Mouse (Mus musculus) CH12.LX (cell line): Measurements from ENCODE around the gene Dpf3. TPM values are rescaled to one million over a fixed set of nuclear protein-coding genes. Genes with fewer than 3 reads are reported as not detected.

ENCODE experiments used
- DNase-seq: peaks from one replicate; pipeline ENCODE4 v3.0.0-alpha.2; 2013; ENCODE audit errors: extremely low read depth
- H3K27ac ChIP-seq: 2 replicates; pipeline ENCODE4 v1.5.1; 2012; ENCODE audit warnings: low read depth, mild to moderate bottlenecking, control low read depth, moderate library complexity; ENCODE audit not compliant: insufficient read depth
- H3K27me3 ChIP-seq: replicated peaks from 2 replicates; pipeline ENCODE3; 2012; ENCODE audit warnings: inconsistent platforms
- H3K36me3 ChIP-seq, 2 experiments: replicated peaks in 1 of 2; 2 replicates each; pipeline versions ENCODE3 to v1.6.1; 2012; ENCODE audit warnings: inconsistent platforms in 1 of 2, low read length in 1 of 2, mild to moderate bottlenecking in 1 of 2, mixed read lengths in 1 of 2, moderate library complexity in 1 of 2; ENCODE audit not compliant: control insufficient read depth in 1 of 2, insufficient read depth in 1 of 2
- H3K4me1 ChIP-seq, 2 experiments: 2 replicates each; pipeline ENCODE4 v1.6.1; 2012; ENCODE audit warnings: inconsistent platforms in 1 of 2, moderate library complexity in 1 of 2; ENCODE audit not compliant: insufficient read depth in 2 of 2, control insufficient read depth in 1 of 2
- H3K4me2 ChIP-seq: 2 replicates; pipeline ENCODE4 v1.6.1; 2012; ENCODE audit warnings: low read depth, mild to moderate bottlenecking, control low read depth; ENCODE audit not compliant: poor library complexity, insufficient read depth, severe bottlenecking
- H3K4me3 ChIP-seq, 3 experiments: fragments of 150-350 bp in 1 of 3; sonication (generic) in 1 of 3; replicated peaks in 1 of 3; 2 replicates each; pipeline versions ENCODE3 to v1.5.1; 2011 to 2012; ENCODE audit warnings: low read depth in 2 of 3, low read length in 2 of 3, mild to moderate bottlenecking in 2 of 3, moderate library complexity in 2 of 3, control low read depth in 1 of 3, improper control_type of control experiment in 1 of 3, inconsistent platforms in 1 of 3, mixed read lengths in 1 of 3; ENCODE audit not compliant: poor library complexity in 1 of 3
- H3K79me2 ChIP-seq: replicated peaks from 2 replicates; pipeline ENCODE4 v1.6.1; 2012; ENCODE audit warnings: mild to moderate bottlenecking, moderate library complexity; ENCODE audit not compliant: control insufficient read depth, poor library complexity, insufficient read depth, severe bottlenecking; ENCODE audit errors: extremely low read depth
- H3K9ac ChIP-seq: 2 replicates; pipeline ENCODE4 v1.6.1; 2012; ENCODE audit warnings: low read depth, mild to moderate bottlenecking, control low read depth, moderate library complexity; ENCODE audit not compliant: insufficient read depth
- H3K9me3 ChIP-seq: replicated peaks from 2 replicates; pipeline ENCODE3; 2012; ENCODE audit warnings: low read length, inconsistent platforms, mixed read lengths
- BHLHE40 ChIP-seq: IDR thresholded peaks from 2 replicates; pipeline ENCODE4 v1.6.1; 2011; ENCODE audit warnings: mild to moderate bottlenecking, low read depth, low read length, improper control_type of control experiment
- CHD1 ChIP-seq: IDR thresholded peaks from 2 replicates; pipeline ENCODE4 v1.6.1; 2012; ENCODE audit warnings: low read depth, low read length, improper control_type of control experiment, inconsistent platforms
- CTCF ChIP-seq, 2 experiments: IDR thresholded peaks in 1 of 2; conservative IDR thresholded peaks in 1 of 2; 2 replicates each; pipeline ENCODE4 v1.5.1; 2011 to 2012; ENCODE audit warnings: low read depth in 2 of 2, low read length in 2 of 2, improper control_type of control experiment in 1 of 2, inconsistent platforms in 1 of 2, mild to moderate bottlenecking in 1 of 2, moderate library complexity in 1 of 2
- EP300 ChIP-seq: IDR thresholded peaks from 2 replicates; pipeline ENCODE4 v1.6.1; 2011; ENCODE audit warnings: low read length, improper control_type of control experiment
- GABPA ChIP-seq: IDR thresholded peaks from 2 replicates; pipeline ENCODE4 v1.6.1; 2012; ENCODE audit warnings: low read depth, low read length, improper control_type of control experiment, inconsistent platforms; ENCODE audit not compliant: insufficient replicate concordance
- IRF4 ChIP-seq: IDR thresholded peaks from 2 replicates; pipeline ENCODE4 v1.6.1; 2014; ENCODE audit warnings: low read depth, mild to moderate bottlenecking, inconsistent platforms, low read length, improper control_type of control experiment
- JUN ChIP-seq: IDR thresholded peaks from 2 replicates; pipeline ENCODE4 v1.6.1; 2011; ENCODE audit warnings: low read depth, mild to moderate bottlenecking, low read length, improper control_type of control experiment, moderate library complexity; ENCODE audit not compliant: insufficient read depth
- JUND ChIP-seq: conservative IDR thresholded peaks from 2 replicates; pipeline ENCODE4 v1.6.1; 2011; ENCODE audit warnings: low read depth, low read length, improper control_type of control experiment
- MAFK ChIP-seq: IDR thresholded peaks from 2 replicates; pipeline ENCODE4 v1.6.1; 2011; ENCODE audit warnings: low read length, improper control_type of control experiment; ENCODE audit not compliant: insufficient replicate concordance
- MEF2A ChIP-seq: IDR thresholded peaks from 2 replicates; pipeline ENCODE4 v1.6.1; 2014; ENCODE audit warnings: low read depth, mild to moderate bottlenecking, inconsistent platforms, low read length, improper control_type of control experiment, borderline replicate concordance
- MXI1 ChIP-seq: IDR thresholded peaks from 2 replicates; pipeline ENCODE4 v1.6.1; 2011; ENCODE audit warnings: mild to moderate bottlenecking, low read depth, low read length, improper control_type of control experiment
- NELFE ChIP-seq: IDR thresholded peaks from 2 replicates; pipeline ENCODE4 v1.6.1; 2011; ENCODE audit warnings: low read depth, low read length, improper control_type of control experiment
- PAX5 ChIP-seq: IDR thresholded peaks from 2 replicates; pipeline ENCODE4 v1.6.1; 2012; ENCODE audit warnings: low read length, inconsistent platforms, mixed read lengths
- POLR2A ChIP-seq: IDR thresholded peaks from 2 replicates; pipeline ENCODE4 v1.6.1; 2011; ENCODE audit warnings: low read depth, mild to moderate bottlenecking, improper control_type of control experiment, low read length
- RCOR1 ChIP-seq: conservative IDR thresholded peaks from 2 replicates; pipeline ENCODE4 v1.6.1; 2012; ENCODE audit warnings: low read depth, mild to moderate bottlenecking, inconsistent platforms, low read length, improper control_type of control experiment
- SIN3A ChIP-seq: IDR thresholded peaks from 2 replicates; pipeline ENCODE4 v1.6.1; 2012; ENCODE audit warnings: low read length, improper control_type of control experiment, inconsistent platforms
- SMC3 ChIP-seq: IDR thresholded peaks from 2 replicates; pipeline ENCODE4 v1.6.1; 2011; ENCODE audit warnings: low read depth, low read length, improper control_type of control experiment
- TBP ChIP-seq: conservative IDR thresholded peaks from 2 replicates; pipeline ENCODE4 v1.6.1; 2011; ENCODE audit warnings: low read depth, low read length, improper control_type of control experiment
- TCF12 ChIP-seq: IDR thresholded peaks from 2 replicates; pipeline ENCODE4 v1.6.1; 2014; ENCODE audit warnings: low read depth, mild to moderate bottlenecking, inconsistent platforms, low read length, improper control_type of control experiment
- UBTF ChIP-seq: IDR thresholded peaks from 2 replicates; pipeline ENCODE4 v1.6.1; 2012; ENCODE audit warnings: low read depth, mild to moderate bottlenecking, inconsistent platforms, low read length, improper control_type of control experiment, moderate library complexity
- USF2 ChIP-seq: conservative IDR thresholded peaks from 2 replicates; pipeline ENCODE4 v1.6.1; 2011; ENCODE audit warnings: low read depth, low read length, improper control_type of control experiment
- dilution Hi-C: fragments of 300-500 bp; cut with MboI; formaldehyde crosslinking; loops from 2 replicates; pipeline ENCODE4 v1.14.3; 2020; ENCODE audit warnings: low sequenced_read_pairs; ENCODE audit not compliant: extremely low pct_unique_long_range_greater_than_20kb, extremely low pct_ligation_motif_present
- in situ Hi-C: fragments of 300-500 bp; cut with MboI; formaldehyde crosslinking; loops from 3 replicates; pipeline ENCODE4 v1.14.3; 2019; ENCODE audit warnings: low sequenced_read_pairs, low pct_ligation_motif_present, low pct_unique_long_range_greater_than_20kb, mixed read lengths
- polyA plus RNA-seq: library from polyadenylated mRNA; unstranded; fragments of >175 nt; gene quantifications from 2 replicates; pipeline ENCODE4 v1.2.1, GENCODE M21; 2012; ENCODE audit warnings: low read depth; ENCODE audit not compliant: insufficient read length
- total RNA-seq, 2 experiments: library from RNA; depleted of rRNA; stranded (reverse); fragments of 300-350 nt in 1 of 2; fragments of >200 nt in 1 of 2; gene quantifications; 2 replicates each; pipeline ENCODE4 v1.2.3; 2012 to 2014

Gene Dpf3
- total and polyA plus RNA-seq, 3 experiments: 0.42 to 1.2 (median 1.2) TPM

- Histone ChIP-seq H3K27me3 (no peaks in the 10 kb centered on the region), H3K9me3 (no peaks in the 10 kb centered on the region), H3K4me1 (no peaks in the 10 kb centered on the region), H3K9ac (no peak overlapping the region), H3K36me3 (no peaks in the 10 kb centered on the region), H3K4me3 (no peak overlapping the region), H3K27ac (no peak overlapping the region), H3K79me2 (no peaks in the 10 kb centered on the region), H3K4me2 (no peak overlapping the region)
- in situ Hi-C loops: no loop called here
- dilution Hi-C loops: no loop called here
- no peak for DNase-seq
- TF ChIP-seq USF2: no peak
- no peak for TF ChIP-seq NELFE
- no peak for TF ChIP-seq IRF4
- no peak for TF ChIP-seq TBP
- no peak for TF ChIP-seq JUN
- no peak for TF ChIP-seq TCF12
- TF ChIP-seq, all 38 proteins: peak for 0
Observed at GRCm38 (mm10) chr12:83201674-83202073, 285.8 kb downstream of the Dpf3 start.

GRCm38 (mm10) chr12:83180561-83180960, 307.0 kb downstream of the Dpf3 start:
- no peak overlapping the region for H3K27ac ChIP-seq
- H3K27me3 ChIP-seq: peaks cover 1% of the 10 kb centered on the region
- no peak overlapping the region for H3K9ac ChIP-seq
- no peaks in the 10 kb centered on the region for H3K9me3 ChIP-seq
- DNase-seq: no peak
- H3K4me2 ChIP-seq: no peak overlapping the region
- TF ChIP-seq EP300 (no peak), MAFK (no peak), PAX5 (no peak), JUN (no peak), TCF12 (no peak), JUND (no peak), SIN3A (no peak), MXI1 (no peak), RCOR1 (no peak), NELFE (no peak), SMC3 (no peak), UBTF (no peak), GABPA (no peak), POLR2A (no peak), CTCF (conservative IDR thresholded peaks at IDR 0.05 in 1 of 2, IDR thresholded peaks at IDR 0.05 in 1 of 2; ENCODE audit: low read depth in 2 of 2, low read length in 2 of 2) (no peak), BHLHE40 (no peak), MEF2A (no peak), CHD1 (no peak)
- H3K4me3 ChIP-seq: no peak overlapping the region
- H3K79me2 ChIP-seq: no peaks in the 10 kb centered on the region
- no peaks in the 10 kb centered on the region for H3K4me1 ChIP-seq
- H3K36me3 ChIP-seq: no peaks in the 10 kb centered on the region
- dilution Hi-C loops (no loop called here), in situ Hi-C loops (no loop called here)
